Mouse (Mus musculus) inflammation-experienced regulatory T-cells, adult 6 months (primary cell): ENCODE results near the gene Gm973. TPM values are rescaled to one million over a fixed set of nuclear protein-coding genes. Genes with fewer than 3 reads are reported as not detected.
A peak's percentile ranks its signal among the peaks of the same experiment; 100 is the strongest.

Experiments used
- ATAC-seq: one replicate; pipeline ENCODE4 v1.8.0; 2017
- polyA plus RNA-seq, 3 experiments: library from polyadenylated mRNA; unstranded; fragments of 100-300 nt; shearing (Covaris generic); gene quantifications; one replicate each; pipeline ENCODE4 v1.2.1; 2017

Gm973 gene
- polyA plus RNA-seq, 3 experiments from 2014 or later, result 1.8 TPM; not detected in 2

DNA sequence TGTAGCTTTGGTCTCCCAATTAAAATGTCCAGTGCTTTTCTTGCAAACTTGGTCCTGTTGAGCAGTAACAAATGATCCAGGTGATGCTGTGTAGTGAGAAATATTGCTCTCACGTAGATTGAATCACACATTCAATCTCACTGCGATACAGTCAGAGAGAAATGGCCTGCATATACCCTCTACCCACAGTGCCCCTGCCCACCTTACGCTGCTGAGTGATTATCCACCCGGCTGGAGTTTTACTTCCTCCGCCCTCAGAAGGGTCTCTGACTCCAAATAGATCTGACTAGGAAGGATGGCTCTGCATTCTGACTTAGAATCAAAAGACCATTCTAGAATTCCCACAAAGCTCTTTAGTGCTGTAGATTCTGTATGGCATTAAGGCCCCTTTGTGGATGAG lies 32.4 kb downstream of the Gm973 start:
- no peak for ATAC-seq

GRCm38 (mm10) chr1:59549036-59549675 lies 33.1 kb downstream of the Gm973 start:
- ATAC-seq, result no peak

- ATAC-seq, result no peak
These were observed 34.2 kb downstream of the Gm973 start for GRCm38 (mm10) chr1:59550227-59550626.

DNA sequence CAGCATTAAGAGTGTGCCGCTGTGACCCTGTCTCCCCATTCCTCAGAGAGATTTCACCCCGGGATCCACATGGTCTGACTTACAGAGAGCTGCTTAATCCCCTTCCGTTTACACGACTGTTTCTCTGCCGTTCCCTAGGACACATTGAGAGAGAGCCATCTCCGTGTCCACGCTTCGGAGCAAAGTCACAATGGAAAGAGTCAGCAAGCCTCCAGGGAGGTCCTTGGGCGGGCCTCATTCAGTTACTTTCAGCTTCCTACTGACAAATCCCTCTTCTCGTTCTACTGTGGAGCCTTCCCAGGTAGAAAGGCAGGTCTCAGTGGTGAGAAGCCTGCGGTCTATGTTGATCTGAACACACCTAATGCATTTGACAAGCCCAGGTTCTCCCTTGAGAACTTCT lies 34.9 kb downstream of the Gm973 start:
- no peak for ATAC-seq

- no peak for ATAC-seq
These were observed 37.6 kb downstream of the Gm973 start for GRCm38 (mm10) chr1:59553708-59554107.

- ATAC-seq, result no peak
These were observed 47.5 kb downstream of the Gm973 start for GRCm38 (mm10) chr1:59563581-59563980.

DNA sequence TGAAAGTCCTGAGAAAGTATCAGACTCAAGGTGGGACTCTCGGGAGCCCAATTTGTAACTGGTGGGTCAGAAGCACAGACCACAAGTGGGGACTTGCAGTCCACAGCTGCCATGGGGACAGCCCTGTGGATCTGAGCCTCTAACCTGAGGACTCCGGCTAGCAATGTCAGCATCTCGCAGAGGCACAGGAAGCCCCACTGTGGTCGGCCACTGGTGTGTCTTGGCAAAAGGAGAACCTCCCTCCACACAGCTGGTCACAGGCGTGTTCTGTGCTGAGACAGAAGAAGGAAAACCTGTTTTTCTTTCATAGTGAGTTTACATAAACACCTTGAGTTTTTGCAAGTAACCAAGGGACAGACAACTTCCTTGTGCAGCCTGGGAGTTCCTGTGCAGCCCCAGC lies 49.7 kb downstream of the Gm973 start:
- ATAC-seq, result no peak

DNA sequence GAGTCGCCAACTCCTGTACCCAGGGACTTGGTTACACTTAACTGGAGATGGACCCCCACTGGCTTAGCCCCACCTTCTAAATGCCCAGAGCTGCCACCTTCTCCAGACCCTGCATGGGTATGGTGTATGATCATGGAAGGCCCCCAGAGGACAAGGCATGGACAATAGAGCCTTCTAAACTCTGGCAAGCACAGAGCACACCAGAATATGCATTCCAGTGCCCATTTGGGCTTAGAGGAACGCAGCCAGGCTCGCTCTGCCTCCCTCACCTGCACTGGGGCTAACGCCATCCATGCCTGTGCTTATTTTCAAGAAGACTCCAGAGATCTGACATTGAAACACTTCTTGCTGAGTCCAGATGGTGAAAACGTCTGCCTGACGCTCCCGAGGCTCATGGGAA lies 50.2 kb downstream of the Gm973 start:
- ATAC-seq, result no peak

GRCm38 (mm10) chr1:59566926-59567325 lies 50.9 kb downstream of the Gm973 start:
- no peak for ATAC-seq

- no peak for ATAC-seq
These were observed 51.5 kb downstream of the Gm973 start for GRCm38 (mm10) chr1:59567521-59567920.

GRCm38 (mm10) chr1:59568283-59568682 lies 52.2 kb downstream of the Gm973 start:
- no peak for ATAC-seq

GRCm38 (mm10) chr1:59569301-59569700 lies 53.2 kb downstream of the Gm973 start:
- ATAC-seq, result no peak

GRCm38 (mm10) chr1:59570767-59571166 lies 54.7 kb downstream of the Gm973 start:
- ATAC-seq, result no peak

DNA sequence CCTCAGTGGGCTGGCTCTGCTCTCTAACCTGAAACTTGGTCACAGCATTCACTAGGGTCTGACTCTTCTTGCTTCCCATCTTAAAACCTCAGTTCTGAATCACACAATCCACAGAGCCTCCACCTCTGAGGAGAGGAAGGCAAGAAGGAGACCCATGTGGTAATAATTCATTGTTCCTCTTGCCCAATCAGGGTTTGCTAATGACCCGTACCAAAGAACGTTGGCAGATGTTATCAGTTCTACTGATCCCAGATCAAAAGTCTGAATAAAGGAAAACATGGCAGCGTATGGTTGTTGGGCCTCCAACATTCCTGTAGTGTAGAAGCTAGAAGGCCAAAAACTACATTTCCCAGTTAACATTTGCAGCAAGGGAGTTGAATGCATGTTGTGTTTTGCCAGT lies 55.4 kb downstream of the Gm973 start:
- no peak for ATAC-seq

GRCm38 (mm10) chr1:59573843-59574242 lies 57.8 kb downstream of the Gm973 start:
- ATAC-seq, result no peak

DNA sequence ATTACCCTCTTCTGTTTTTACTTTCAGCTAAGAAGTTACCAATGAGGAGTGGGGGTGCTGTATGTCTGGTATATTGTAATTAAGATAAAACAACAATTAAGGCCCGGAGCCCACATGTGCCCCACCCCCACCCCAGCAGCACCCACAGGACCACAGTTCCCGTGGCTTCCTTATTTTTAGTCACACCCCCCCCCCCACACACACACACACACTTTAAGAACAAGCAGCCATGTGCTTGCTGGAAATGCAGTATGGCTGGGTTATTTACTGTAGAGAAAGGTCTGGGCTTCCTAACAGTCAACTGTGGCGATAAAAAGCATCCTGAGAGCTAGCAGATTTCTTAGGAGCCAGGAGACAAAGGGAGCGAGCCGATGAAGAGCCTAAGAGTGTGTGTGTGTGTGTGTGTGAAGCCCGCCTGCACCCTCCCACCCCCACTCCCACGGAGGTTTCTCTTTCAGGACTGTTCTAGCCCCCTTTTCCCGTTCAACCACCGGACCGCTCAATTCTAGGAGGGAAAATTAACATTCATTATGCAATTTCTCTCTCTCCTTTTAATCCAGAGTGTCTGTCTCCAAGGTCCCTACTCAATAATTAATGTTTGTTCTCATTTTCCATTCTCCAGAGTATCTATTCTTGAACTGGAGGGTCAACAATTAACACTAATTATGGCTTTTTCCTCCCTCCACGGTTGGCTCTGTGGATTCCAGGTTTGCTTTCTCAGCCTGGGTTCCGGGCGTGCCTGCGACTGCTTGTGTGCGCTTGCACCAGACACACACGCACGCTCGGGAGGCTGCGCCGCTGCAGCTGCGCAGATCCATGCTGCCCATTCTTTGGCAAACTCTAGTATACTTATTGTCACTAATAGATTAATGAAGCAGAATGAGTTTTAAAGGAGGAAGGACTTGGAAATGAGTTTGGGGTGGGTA lies 58.5 kb downstream of the Gm973 start:
- no peak for ATAC-seq

- ATAC-seq, result no peak
These were observed 62.7 kb downstream of the Gm973 start for GRCm38 (mm10) chr1:59578770-59579169.

DNA sequence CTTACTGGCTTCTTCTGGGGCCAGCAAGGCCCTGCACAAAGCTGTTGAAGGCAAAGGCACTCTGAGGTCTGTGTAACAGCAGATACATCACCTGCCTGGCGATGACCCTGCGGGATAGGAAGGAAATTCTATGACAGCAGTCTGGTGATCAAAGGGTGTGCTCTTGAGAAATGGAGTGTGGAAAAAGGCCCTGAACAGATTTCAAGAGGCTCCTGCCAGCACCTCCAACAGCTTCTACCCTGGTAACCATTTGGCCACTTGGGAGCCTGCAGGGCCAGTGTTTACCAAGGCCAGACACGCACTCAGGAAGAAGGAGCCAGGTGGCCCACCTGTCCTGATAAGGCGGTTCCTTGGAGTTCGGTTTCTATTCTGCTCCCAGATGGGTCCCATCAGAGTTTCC lies 63.3 kb downstream of the Gm973 start:
- ATAC-seq, result no peak

GRCm38 (mm10) chr1:59580131-59580751 lies 64.2 kb downstream of the Gm973 start:
- ATAC-seq, result no peak

DNA sequence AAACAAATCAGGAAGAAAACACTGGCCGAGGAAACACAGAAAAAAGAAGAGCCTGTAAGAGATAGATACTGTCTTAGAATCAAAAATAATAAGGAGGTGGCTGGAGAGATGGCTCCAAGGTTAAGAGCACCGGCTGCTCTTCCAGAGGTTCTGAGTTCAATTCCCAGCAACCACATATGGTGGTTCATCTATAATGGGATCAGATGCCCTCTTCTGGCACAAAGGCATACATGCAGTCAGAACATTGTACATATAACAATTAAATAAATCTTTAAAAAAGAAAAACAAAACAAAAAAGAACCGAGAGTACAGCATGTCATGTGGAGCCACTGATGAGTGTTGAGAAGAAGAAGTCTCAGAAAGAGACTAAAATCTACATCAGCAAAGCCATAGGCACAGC lies 64.8 kb downstream of the Gm973 start:
- ATAC-seq, result no peak

GRCm38 (mm10) chr1:59584656-59585410 lies 68.8 kb downstream of the Gm973 start:
- ATAC-seq, result peak; percentile 80

DNA sequence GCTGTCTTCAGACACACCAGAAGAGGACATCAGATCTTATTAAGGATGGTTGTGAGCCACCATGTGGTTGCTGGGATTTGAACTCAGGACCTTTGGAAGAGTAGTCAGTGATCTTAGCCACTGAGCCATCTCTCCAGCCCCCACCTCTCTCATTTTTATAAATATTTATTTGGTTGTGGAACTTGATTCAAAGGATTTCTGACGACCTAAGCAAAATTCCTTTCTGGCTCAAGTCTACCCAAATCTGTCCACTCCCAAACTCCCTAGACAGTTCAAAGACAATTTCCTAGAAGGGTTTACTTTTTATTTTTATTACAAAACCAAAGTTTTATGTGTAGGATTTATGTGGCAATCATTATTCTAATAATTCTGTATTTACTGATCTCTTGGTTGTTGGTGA lies 73.2 kb downstream of the Gm973 start:
- no peak for ATAC-seq

DNA sequence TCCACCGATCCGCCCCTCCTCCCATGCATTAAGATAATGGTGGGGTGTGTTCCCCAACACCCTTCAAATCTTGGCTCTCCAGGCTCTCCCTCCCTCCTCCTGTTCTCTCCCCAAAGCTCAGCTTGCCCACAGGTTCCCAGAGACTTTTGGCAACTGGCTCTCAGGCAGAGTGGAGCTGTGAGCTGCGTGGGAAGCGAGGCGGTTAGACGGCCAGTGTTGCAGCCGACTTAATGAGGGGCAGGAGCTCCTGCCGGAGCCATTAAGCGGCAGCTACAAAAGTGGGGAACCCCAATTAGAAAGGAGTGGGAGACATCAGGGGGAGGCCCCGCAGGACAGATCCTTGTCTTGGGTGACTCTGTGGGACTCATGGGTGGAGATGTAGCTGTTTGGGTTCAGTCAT lies 76.3 kb downstream of the Gm973 start:
- no peak for ATAC-seq
